Mouse (Mus musculus) thymus, adult 2 months (tissue): ENCODE results near the gene Mgp. TPM values are rescaled to one million over a fixed set of nuclear protein-coding genes. Genes with fewer than 3 reads are reported as not detected.

Experiments used
- DNase-seq: peaks from one replicate; pipeline ENCODE4 v3.0.0; 2021
- H3K27ac ChIP-seq: fragments of 200-500 bp; 2 replicates; pipeline ENCODE4 v1.5.1; 2012; ENCODE audit warnings: low read length, control low read depth; ENCODE audit not compliant: control insufficient read depth, insufficient read depth
- H3K27me3 ChIP-seq: fragments of 200-500 bp; 2 replicates; pipeline ENCODE4 v1.6.1; 2012; ENCODE audit warnings: mild to moderate bottlenecking, low read length, moderate library complexity, mixed read lengths; ENCODE audit not compliant: control insufficient read depth, insufficient read depth
- H3K36me3 ChIP-seq: fragments of 200-500 bp; 2 replicates; pipeline ENCODE4 v1.6.1; 2012; ENCODE audit warnings: mild to moderate bottlenecking, low read length, moderate library complexity; ENCODE audit not compliant: control insufficient read depth, insufficient read depth
- H3K4me1 ChIP-seq: fragments of 200-500 bp; replicated peaks from 2 replicates; pipeline ENCODE4 v1.6.1; 2012; ENCODE audit warnings: low read length; ENCODE audit not compliant: control insufficient read depth, insufficient read depth
- H3K4me3 ChIP-seq: fragments of 200-500 bp; 2 replicates; pipeline ENCODE4 v1.5.1; 2012; ENCODE audit warnings: mild to moderate bottlenecking, low read length, control low read depth, moderate library complexity; ENCODE audit not compliant: control insufficient read depth, insufficient read depth
- CTCF ChIP-seq: fragments of 200-500 bp; IDR thresholded peaks from 2 replicates; pipeline ENCODE4 v1.5.1; 2012; ENCODE audit warnings: mild to moderate bottlenecking, control low read depth, low read length, moderate library complexity, borderline replicate concordance; ENCODE audit not compliant: control insufficient read depth, poor library complexity, insufficient read depth; ENCODE audit errors: extremely low read depth
- POLR2A ChIP-seq: fragments of 200-500 bp; IDR thresholded peaks from 2 replicates; pipeline ENCODE4 v1.6.1; 2012; ENCODE audit warnings: mild to moderate bottlenecking, low read length, control low read depth, moderate library complexity; ENCODE audit not compliant: control insufficient read depth, poor library complexity, insufficient read depth; ENCODE audit errors: extremely low read depth
- WGBS: fragments of 180-500 bp; shearing (Covaris S2); methylation state at CpG from one replicate; pipeline ENCODE4 v1.1.7; 2018; 5-methylcytosine and 5-hydroxymethylcytosine counted together
- polyA plus RNA-seq: library from polyadenylated mRNA; depleted of rRNA; stranded (reverse); fragments of >200 nt; gene quantifications from 2 replicates; pipeline ENCODE4 v1.2.3, GENCODE M21; 2012

Gene Mgp
- polyA plus RNA-seq, 1 experiment = 274 TPM

DNA sequence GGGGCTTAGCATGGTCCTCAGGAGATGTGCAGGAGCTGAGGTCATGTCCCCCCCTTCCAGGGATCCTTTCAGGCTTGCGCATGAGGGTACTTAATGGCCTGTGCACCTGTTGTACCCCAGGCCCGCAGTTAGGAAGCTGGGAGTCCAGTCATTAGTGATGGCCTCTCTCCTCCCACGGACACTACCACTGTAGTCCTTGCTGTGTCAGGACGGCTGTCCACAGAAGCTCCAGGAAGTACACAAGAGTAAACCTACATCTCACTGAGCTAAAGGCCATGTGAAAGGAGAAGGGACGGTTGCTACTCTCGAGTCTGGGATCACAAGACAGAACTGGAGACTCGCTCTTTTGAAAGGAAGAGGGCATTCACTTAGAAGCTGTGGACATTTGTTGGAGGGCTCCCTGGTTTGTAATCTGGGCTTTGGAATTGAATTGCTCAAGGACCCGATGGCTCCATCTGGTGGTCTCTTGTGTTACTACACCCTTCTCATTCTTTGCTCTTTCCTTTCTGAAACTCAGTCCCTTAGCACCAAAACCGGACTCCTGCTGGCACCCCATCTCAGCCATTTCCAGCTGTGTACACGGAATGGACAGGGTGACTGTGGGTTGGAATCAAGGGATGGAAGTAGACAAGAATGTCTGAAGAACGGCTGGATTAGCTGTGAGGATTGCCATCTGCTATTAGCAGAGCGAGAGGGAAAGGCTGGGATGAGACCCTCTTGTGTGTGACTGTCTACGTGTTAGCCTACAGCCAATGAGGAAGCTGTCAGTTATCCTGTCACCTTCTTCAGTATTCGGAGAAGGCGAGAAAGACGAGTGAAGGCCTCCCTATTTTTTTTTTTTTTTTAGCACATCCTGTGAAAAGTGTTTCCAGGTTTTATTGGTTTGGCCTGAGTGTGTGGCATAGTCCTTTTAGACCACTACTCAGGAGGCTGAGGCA is 45.0 kb upstream of the Mgp start:
- WGBS = 53% methylated on average over 16 of the region's 16 CpGs
- TF ChIP-seq CTCF (no peak), POLR2A (no peak)
- DNase-seq = peak; percentile 74
- Histone ChIP-seq H3K4me3 (no peak overlapping the region), H3K27me3 (no peaks in the 10 kb centered on the region), H3K4me1 (peaks cover 2% of the 10 kb centered on the region; the same call in 1 of the 2 replicates), H3K27ac (no peak overlapping the region), H3K36me3 (peaks cover 31% of the 10 kb centered on the region)

DNA sequence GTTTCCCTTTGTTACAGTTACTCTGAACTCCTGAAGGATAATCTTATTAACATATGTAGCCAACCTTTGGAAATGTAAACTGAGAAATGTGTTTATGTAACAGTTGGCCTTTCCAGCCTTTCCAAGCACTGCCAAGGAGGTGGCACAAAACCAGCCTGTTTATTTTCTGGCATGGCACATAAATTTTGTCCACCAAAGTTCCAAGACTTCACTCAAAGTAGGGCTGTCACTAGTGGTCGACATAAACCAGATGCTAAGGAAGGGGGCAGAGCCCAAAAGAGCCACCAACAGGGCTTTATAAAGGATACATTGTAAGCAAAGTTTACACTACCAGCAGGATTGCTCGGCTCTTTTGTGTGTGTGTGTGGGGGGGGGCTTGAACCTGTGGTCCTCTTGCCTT is 42.3 kb upstream of the Mgp start:
- Histone ChIP-seq H3K4me3 (no peak overlapping the region), H3K27me3 (no peaks in the 10 kb centered on the region), H3K27ac (no peak overlapping the region), H3K4me1 (peaks cover 2% of the 10 kb centered on the region), H3K36me3 (peaks cover 4% of the 10 kb centered on the region)
- TF ChIP-seq CTCF = no peak
- TF ChIP-seq POLR2A = no peak
- 88% methylated on average over 2 of the region's 2 CpGs for WGBS
- no peak for DNase-seq

DNA sequence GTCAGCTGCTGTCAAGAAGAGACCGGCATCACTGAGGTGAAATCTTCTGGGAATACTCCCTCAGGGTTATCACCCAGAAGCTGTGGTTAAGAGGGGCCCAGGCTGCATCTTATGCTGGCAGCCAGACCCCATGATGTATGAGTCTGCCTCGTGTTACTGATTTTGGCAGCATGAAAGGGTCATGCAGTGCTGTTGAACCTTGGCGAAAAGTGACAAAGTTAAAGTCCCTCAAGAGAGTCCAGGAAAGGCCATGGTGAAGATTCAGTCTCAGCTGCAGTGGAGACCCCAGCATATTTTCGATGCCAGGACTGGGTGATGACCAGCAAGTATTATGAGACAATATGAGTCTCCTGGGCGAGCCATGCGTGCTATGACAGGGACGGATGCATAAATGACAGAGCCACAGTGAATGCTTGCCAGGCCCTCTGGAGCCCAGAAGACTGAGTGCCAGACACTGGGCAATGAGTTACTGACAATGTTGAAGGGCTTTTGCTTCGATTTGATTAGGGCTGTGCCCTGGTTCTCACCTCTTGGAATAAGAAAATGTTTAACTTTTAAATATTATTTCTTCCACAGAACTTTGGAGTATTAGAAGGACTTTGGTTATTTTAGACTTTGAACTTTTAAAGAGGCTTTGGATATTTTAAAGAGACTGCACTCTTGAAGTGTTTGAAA is 40.2 kb upstream of the Mgp start:
- Histone ChIP-seq H3K36me3 (peaks cover 2% of the 10 kb centered on the region; the same call in 1 of the 2 replicates), H3K4me3 (no peak overlapping the region), H3K4me1 (peaks cover 2% of the 10 kb centered on the region), H3K27ac (no peak overlapping the region), H3K27me3 (no peaks in the 10 kb centered on the region)
- DNase-seq = no peak
- WGBS = 93% methylated on average over 8 of the region's 8 CpGs
- TF ChIP-seq POLR2A (no peak), CTCF (no peak)

DNA sequence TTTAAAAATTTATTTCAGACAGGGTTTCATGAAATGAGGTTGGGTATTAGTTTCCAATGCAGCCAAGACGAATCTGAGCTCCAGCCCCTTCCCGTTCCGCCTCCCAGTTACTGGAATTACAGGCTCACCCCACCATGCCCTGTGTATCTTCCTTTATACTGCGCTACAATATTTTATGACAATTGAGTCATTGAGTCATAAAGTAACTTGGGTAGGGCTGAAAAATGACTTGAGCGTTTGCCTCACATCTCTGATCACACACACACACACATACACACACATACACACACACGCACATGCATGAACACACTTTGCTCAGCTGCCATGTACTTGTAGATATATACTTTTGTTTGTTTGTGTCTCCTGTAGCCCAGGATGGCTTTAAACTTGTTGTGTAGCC is 38.6 kb upstream of the Mgp start:
- TF ChIP-seq POLR2A (no peak), CTCF (no peak)
- Histone ChIP-seq H3K4me3 (no peak overlapping the region), H3K27ac (no peak overlapping the region), H3K4me1 (no peaks in the 10 kb centered on the region; the same call in 1 of the 2 replicates), H3K36me3 (peaks cover 8% of the 10 kb centered on the region; the same call in 1 of the 2 replicates), H3K27me3 (no peaks in the 10 kb centered on the region)
- 96% methylated on average over 6 of the region's 6 CpGs for WGBS
- DNase-seq = no peak

DNA sequence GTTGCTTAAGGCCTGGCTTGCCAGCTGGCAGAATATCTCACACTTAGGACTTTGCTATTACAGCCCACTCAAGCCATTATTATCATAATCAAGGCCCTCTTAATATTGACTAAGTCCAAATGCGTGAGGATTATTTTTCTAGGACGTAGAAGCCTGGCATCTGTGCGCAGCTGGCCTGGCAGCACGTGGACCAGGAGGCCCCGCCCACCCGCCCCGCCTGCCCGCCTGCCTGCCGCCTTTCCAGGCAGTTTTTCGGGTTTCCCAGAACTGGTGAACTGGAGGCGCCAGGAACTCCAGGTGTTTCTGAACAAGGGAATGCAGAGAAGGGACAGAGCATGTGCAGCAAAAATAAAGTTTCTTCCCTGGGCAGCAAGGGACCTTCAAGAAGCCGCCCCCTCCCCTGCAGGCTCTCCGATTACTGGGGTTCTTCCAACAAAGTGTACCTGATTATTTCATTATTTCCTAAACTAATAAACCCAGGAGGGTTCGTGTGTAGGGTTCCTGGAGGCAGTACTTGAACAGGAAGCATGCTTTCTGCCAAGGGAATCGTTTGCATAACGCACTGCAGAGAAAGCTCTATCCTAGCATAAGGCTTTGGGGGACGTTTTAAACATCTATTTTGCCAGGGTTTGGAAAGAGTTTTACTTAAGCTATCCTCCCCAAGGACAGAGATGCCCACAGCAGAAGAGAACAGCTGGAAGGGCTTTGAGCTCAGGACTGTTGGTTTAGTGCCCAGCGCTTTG is 37.9 kb upstream of the Mgp start:
- Histone ChIP-seq H3K27ac (no peak overlapping the region), H3K4me1 (no peaks in the 10 kb centered on the region; the same call in 1 of the 2 replicates), H3K36me3 (peaks cover 8% of the 10 kb centered on the region; the same call in 1 of the 2 replicates), H3K4me3 (no peak overlapping the region), H3K27me3 (no peaks in the 10 kb centered on the region)
- 39% methylated on average over 18 of the region's 18 CpGs for WGBS
- no peak for DNase-seq
- TF ChIP-seq POLR2A (no peak), CTCF (no peak)

DNA sequence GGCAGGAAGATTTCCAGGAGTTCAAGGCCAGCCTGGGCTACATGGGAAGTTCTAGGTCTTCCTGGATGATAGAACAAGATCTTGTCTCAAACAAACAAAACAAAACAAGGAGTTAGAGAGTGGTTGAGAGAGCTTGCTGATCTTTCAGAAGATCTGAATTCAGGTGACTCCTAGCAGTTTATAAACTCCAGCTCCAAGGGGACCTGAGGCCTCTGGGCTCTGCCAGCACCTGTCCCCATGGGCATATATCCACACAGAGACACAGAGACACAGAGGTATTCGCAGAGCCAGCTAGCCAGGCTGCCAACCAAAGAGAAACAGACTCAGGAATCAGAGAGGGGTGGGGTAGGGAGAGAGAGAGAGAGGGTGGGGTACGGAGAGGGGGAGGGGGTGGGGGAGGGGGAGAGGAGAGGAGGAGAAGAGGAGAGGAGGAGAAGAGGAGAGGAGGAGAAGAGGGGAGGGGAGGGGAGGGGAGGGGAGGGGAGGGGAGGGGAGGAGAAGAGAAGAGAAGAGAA is 37.2 kb upstream of the Mgp start:
- WGBS = 100% methylated on average over 1 of the region's 2 CpGs
- H3K27ac ChIP-seq = no peak overlapping the region

More for the DNA sequence above, 37.2 kb upstream of the Mgp start:
- no peak for DNase-seq
- no peaks in the 10 kb centered on the region for H3K27me3 ChIP-seq
- peaks cover 8% of the 10 kb centered on the region; the same call in 1 of the 2 replicates for H3K36me3 ChIP-seq
- H3K4me3 ChIP-seq = no peak overlapping the region
- TF ChIP-seq POLR2A (no peak), CTCF (no peak)
- no peaks in the 10 kb centered on the region; the same call in 1 of the 2 replicates for H3K4me1 ChIP-seq
